Mouse (Mus musculus): ENCODE measurements around the gene Cryz.

Gene Cryz

DNA sequence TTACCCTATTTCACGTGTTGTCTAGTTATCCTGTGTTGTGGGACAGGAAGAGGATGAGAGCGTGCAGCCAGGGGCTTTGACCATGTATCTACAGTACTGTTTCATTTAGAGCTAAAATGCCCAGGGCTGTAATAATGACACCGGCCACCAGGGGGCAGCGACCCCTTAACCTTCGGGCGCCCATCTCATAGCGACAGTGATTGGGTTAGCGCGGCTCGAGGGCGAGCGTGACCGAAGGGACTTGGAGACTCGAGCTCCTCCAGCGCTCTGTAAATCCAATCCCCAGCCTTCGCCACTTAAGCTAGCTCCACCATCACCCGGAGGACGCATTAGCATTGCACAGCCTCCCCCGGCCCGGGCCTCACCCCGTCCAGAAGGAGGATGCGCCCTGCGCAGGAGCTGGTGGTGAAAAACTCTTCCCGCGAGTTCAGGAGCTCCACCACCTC, at the start of gene Cryz:
Cryz (plus strand) TSS at position 224 of the 446 bp plus-strand sequence.
- peak; percentile 65 for DNase-seq (ENCODE audit: low read depth)

DNA sequence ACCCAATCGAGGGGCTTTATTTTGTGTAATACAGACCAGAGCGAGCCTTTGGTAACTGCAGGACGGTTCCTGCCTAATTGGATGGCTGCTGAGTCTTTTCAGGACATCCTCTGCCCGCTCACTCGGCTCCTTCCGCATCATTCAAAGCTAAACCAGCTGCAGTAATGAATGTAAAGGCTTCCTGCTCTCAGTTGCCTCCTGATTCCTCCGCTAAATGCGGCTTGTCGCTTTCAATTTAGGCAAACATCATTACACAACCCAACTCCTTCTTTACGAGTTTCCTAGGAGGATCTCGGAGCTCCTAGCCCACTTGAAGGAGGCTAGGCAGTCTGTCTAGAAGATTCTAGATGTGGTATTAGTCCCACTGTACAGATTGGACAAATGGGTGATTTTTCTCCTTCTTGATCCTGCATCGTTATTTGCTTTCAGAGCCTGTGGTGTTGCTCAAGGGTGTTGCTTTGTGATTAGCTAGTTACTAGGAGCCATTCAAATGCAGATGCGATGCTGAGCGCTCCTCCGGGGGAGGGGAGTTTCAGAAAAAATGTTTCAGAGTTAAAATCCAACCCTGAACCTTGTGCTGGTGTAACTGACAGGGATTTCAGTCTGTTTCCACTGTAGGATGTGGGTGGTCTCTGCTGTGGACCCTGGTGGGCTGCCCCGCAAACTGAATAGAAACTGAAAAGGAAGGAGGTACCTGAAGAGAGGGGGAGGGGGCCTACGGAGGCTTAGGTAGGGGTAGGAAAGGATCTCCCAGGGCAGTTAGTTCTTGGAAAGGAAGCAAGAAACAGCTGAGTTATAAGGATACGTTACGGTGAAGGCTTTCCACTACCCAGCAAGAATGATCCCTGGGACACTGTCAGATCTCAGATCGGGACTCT, 48.7 kb upstream of the Cryz start:
- no peak for DNase-seq (ENCODE audit: low read depth)

DNA sequence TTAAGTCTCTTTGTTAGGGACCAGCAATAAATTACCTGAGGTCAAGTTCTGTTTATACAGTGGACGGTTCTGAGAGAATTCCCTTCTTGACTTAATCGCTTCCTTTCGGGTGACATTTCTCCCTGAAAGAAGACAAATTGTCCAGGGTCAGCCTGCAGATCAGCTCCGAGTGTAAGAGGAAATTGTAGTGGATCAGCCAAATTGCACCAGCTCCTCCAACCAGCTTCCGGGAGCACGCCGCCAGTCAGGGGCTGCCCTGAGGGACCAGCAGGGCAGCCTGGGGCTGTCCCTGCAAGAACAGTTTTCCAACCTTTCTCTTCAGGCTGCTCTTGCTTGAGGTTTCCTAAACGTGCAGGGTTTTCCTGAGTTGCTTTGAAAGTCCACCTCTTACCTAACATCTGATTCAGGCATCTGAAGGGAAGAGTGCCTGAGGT, 47.6 kb upstream of the Cryz start:
- DNase-seq (ENCODE audit: low read depth): no peak

DNA sequence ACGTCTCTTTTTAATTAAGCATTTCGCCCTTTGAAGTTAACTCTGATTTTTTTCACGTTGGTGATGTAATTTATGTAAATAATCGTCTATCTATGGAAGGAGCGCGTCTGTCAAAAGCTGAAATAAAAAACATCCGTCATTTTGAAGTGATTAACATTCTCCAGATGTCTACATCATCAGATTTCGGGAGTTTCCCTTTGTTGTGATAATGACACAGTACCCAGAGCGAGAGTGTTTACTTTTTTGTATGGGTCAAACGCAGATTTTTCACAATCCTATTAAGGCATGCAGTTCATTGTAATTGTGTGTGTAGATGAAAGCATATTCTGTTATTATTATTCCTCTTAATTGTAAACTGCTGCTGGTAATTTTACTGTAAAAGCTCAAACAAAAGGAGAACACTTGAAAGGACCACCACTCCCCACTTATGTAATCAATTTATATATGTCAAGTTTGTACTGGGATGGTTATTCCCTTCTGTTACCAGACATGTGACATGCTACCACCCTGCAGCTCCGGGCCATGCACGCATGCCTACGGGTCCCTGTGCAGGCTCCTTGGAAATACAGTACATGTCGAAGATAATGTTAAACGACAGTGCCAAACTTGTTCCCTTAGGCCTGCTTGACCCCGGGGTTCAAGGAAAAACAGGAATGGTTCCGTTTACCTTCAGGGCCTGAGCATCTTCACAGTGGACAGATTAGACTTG, 46.0 kb upstream of the Cryz start:
- DNase-seq (ENCODE audit: low read depth): no peak

DNA sequence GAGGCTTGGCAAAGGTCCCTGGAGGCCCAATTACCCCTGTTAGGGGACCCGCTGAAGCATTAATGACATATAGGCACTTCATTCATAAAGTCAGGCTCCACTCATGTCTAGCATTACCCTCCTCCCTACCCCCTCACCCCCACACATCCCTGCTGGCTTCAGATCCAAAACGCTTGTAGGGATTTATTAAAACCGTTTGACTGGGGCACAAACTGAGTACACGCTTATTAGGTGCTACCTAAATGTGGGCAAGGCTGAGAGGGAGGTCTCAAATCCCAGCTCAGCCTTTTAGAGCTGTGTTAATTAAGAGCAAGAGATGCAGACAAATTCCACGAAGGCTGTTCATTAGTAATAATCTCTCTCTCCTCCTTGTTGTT, 45.5 kb upstream of the Cryz start:
- DNase-seq (ENCODE audit: low read depth): no peak

DNA sequence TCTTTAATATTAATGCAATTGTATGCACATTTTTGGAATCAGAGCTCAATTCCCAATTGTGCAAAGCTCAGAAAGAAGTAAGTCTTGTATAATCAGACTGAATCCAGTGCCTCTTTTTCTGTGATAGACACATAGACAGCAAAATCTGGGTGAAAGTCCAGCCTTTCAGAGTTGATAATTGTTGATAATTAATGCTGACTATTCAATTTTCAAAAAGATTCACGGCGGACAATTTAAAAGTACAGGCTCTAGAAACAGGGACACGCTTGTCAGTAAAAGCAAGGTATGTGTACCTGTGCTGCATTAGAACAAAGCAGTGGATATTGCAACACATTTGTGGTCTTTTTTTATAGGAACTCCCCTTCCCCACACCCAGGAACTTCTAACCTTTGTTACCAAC, 34.3 kb upstream of the Cryz start:
- DNase-seq (ENCODE audit: low read depth): no peak

DNA sequence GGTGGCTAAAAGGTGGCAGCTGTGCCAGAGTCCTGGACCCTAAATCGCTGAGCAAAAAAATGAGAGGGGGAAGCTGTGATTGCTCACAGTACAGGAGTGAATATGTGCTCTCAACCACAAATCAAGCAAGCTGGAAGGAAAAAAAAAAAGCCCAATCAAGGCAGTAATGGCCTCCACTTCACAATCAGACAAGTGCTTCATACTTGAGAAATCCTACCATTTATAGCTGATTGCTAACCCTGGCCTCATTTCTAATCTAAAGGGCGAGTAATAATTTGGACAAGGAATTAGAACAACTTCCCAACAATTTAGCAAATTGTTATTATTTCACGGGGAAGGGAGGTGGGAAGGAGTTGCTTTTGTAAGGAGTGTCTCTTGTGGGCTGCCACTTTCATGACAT, 31.1 kb upstream of the Cryz start:
- no peak for DNase-seq (ENCODE audit: low read depth)

DNA sequence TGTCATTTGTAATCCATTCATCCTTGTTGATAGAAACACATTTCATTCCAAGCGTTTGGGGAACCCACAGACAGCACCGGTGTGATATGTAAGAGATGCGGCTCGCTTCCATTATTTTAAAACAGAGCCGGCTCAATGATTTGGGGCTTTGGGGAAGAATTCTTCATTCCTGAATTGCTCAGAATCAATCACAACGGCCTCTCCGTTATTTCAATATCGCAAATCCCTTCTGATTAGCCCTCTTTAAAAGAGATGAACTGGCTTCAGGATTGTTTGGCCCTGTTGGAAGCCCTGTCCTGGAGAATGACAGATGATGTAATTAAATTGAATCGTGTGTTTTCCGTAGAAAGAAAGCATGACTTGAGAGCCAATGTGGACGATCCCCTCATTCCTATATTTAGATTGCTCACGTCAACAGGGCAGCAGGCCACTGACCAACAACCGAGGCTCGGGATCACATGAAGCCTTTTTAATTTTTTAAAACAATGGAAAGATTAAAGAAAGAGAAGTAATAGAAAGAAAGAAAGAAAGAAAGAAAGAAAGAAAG, 26.4 kb upstream of the Cryz start:
- DNase-seq (ENCODE audit: low read depth): no peak

DNA sequence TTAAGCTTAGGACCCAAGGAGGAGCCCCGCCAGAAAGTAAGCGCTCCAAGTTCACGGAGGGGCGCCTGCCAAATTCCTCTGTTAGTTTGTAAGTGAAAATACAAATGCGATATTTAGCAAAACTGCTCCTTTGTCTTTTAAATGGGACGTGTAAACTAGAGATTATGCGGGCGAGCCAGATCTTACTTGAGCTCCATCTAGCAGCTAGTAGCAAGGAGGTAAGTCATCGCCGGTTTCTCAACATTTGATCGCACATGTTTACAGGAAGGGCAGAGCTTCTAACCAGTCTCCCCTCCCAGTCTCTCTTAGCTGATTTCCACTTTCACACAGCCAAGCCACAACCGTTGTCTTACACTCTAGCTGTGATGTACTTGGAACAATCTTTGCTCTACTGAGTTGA, 25.7 kb upstream of the Cryz start:
- DNase-seq (ENCODE audit: low read depth): no peak

DNA sequence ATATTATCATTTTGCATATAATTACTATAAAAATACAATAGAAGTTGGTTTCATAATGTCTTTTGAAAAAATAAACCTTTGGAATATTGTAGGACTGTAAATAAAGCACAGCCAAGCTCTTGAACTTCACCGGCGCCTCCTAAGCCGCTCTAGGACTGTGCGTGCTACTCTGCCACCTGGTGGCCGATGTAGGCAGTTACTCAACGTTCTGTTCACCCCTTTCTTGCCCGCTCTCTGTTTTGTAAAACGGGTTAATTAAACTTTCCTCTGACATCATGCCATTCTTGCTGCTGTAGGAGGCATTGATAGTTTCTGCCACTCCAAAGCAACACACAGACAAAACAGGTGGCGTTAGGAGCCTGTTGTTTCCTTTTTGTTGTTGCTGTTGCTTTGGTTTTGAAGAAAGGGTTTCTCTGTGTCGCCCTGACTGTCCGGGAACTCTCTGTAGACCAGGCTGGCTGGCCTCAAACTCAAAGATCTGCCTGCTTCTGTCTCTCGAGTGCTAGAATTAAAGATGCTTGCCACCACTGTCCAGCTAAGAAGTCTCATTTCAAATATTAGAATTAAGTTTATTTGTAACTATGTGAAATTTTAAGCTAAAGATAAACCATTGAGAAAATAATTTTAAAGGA, 24.1 kb upstream of the Cryz start:
- peak; percentile 43 for DNase-seq (ENCODE audit: low read depth)

DNA sequence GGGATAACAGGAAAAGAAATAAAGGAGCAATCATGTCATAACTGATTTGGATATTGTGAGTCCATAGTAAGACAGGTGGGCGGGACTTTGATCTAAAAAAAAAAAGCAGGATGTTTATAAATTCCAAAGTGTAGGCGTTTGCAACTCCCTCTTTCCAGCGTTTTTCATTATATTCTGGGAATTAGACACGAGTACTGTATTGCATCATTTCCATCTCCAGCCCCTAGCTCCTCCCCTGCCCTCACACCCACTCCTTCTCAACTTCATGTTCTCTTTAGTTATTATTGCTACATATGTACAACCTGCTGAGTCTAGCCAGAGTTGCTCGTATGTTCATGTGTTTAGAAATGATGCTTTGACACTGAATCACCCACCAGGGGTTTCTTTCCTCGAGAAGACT, 22.8 kb upstream of the Cryz start:
- DNase-seq (ENCODE audit: low read depth): no peak

DNA sequence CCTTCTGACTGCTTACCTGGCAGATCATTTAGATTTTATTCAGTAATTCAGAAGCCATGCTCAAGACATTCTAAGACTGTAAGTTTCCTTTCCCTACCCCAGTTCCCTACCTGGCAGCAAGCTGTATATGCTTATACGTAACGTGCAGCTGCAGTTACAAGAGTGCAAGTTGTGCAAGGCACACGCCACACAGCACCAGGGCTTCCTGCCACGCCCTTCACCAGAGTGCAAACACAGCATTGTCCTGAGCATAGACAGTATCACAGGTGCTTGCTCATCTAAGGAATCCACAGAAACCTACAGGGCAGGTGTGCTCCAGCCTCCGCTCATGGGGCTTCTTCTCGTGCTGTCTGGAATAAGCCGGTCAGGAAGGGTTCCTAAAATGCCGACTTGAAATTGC, 18.6 kb upstream of the Cryz start:
- DNase-seq (ENCODE audit: low read depth): no peak

DNA sequence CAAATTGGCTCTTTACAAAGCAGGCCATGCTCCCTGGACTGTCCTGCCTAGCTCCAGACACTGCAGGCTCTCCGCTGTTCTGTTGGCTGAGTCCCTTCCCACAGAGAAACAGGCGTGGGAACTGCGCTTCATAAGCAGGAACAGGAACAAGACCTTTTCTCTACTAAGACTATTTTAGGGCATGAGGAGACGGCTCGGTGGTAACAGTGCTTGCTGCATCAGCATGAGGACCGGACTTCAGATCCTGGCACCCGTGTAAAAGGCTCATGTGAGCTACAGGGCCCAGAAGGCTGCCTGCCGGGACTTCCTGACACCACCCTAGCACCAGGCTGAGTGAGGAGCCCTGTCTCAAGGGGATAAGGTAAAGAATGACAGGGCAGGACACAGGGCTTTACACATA, 12.2 kb upstream of the Cryz start:
- no peak for DNase-seq (ENCODE audit: low read depth)

DNA sequence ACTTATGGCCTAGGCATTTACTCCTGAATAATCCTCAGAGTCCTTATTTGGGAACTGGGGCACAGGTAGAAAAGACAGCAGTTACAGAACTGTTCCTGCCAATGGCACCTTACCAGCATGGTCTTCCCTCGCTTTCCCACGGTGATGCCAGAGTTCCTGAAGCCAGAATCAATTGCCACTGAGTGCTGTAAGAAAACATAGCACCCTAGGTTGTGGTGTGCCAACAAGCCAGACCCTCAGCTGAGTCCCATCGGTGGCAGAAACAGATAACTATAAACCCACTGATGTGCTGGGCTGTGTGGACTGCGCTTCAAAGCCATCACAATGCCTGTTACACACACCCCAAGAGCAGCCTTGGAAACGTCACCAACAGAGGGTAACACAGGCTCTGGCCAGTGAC, 5.5 kb upstream of the Cryz start:
- no peak for DNase-seq (ENCODE audit: low read depth)

DNA sequence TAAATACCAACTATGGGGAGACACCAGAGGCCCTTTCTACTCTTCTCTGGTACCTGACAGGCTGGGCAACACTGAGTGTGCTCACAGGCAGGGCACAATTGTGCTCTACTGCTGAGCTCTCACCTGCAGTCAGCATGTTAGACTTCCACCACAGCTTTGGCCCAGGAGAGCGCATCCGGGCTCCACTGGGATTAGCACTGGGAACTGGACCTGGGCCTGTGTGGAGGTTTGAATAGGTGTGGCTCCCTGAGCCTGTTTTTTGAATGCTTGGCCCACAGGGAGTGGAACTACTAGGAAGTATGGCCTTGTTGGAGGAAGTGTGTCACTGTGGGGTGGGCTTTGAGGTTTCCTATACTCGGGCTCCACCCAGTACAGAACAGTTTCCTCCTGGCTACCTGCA, 4.9 kb upstream of the Cryz start:
- DNase-seq (ENCODE audit: low read depth): no peak

DNA sequence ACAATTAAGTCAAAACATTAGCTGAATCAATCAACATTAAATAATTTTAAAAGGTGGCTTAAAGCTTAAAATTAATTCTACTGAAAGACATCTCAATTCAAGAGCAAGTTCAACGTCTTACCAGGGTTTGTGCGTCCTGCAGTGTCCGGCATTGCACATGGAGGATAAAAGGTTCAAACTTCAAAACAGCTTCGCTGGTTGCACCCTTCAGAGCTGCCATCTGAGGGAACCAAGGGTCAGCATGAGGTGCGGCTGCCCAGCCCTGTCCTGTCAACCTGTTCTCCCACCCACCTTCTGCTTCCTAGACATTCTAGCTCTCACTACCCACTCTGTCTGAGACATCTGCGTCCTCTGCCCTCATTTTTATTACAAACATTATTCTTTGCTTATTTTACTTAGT, 2.9 kb upstream of the Cryz start:
- DNase-seq (ENCODE audit: low read depth): no peak

DNA sequence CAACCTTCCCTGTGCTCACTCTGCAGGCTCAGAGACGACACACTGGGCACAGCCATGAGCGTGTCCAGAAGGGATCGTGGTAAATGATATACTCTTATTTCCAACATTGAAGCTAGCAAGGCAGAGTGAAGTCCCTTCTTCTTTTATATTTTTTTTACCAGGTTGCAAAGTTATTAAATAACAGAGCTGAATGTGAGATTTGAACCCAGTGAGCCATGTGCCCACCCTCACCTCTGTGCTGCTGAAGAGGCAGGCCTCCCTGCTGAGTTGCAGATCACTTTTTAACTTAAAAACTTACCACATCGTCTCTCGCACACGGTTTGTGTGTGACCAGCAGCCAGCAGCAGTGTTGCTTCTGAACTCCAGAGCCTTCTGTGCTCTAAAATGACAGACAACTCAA, 2.4 kb upstream of the Cryz start:
- DNase-seq (ENCODE audit: low read depth): no peak

DNA sequence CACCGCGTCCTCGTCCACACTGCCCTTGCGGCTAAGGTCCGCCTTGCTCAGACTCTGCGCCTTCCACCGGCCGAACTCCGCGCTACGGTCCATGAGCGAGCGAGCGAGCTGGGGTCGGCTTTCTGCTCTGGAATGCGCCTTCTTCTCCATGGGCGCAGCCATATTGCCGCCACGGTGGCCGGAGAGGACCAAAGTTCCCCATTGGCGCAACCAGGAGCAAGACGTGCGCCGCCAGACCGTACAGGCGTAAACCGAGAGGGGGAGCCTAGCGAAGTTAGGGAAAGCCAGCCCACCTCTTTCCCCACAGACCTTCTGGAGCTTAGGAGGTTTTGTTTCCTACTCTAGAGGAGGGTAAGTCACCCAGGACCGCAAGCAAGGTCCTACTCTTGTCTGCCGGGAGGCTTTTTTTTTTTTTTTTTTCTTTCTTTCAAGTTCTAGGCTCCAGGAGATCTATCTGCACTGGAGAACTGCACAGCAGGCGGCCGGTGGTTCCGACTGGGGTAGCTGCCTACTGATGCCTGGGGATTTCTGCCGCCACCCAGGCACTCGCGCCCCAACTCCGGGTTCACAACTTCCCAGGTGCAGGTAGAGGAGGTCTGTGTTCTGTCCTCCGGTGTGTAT, 533 bp downstream of the Cryz start, which contains the start of gene Tyw3:
Tyw3 (minus strand) TSS at position 171 of the 621 bp plus-strand sequence.
- peak; percentile 85 for DNase-seq (ENCODE audit: low read depth)

DNA sequence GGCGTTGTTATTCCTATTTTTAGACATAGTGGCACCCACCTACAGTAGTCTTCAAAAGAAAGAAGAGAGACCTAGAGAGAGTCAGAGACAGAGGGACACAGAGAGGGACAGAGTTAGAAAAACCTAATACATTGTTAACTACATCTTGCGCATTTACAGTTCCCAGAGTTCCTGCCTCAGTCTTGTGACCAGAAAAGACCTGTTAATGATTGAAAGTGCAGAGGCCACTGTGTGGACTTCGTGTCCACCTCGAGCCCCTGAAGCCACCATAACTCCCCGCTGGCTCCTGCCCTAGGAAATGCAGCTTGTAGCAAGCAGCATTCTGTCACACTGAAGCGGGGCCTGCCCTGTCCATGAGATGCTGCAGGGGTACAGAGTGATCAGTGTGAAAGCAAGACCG, 1.1 kb downstream of the Cryz start:
- no peak for DNase-seq (ENCODE audit: low read depth)

DNA sequence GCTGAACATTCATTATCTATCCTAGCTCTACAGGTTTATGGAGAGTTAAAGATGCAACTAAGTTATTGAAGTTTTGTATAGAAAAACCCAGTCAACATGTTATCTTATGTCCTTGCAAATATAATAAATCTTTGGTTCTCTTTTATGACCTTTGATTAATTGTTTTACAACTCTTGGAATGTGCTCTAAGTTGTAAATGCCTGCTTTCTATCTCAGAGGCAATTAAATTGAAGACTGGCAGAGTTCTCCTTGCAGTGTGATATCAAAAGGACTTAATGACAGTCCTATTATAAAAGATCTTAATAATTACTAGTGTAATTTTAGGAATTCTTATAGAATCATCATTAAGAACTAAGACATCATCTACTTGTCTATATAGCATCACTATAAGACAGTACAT, 5.6 kb downstream of the Cryz start:
- no peak for DNase-seq (ENCODE audit: low read depth)

DNA sequence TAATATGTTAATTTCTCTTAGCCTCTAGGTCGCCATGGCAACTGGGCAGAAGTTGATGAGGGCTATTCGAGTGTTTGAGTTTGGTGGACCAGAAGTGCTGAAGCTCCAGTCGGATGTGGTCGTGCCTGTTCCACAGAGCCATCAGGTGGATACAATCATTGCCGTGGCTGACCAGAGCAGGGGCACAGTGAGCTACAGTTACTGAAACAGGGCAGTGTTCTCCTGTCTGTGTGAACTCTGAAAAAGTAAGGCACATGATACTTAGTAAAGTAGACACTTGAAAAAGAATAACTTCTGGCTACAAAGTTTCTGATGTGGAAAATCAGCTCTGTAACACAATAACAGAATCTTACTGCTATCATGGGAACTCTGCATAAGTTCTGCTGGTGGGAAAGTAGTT, 8.4 kb downstream of the Cryz start:
- no peak for DNase-seq (ENCODE audit: low read depth)

DNA sequence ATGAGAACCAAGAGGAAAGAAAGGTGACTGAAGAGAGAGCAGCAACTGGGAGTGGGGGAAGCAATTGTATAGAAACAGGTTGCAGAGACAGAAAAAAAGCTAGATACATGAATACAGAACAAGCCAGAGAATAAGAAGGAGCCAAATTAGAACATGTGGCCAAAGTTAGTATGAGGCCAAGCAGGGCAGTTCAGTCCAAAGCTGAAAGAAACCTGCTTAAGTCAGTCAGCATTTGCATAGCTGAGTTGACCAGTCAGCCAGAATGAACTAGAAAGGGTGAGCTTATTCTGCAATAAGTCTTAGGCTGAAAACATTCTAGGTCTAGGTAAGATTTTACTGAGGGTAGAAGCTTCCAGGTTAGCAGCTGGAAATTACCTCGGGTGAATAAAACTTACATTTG, 11.4 kb downstream of the Cryz start:
- DNase-seq (ENCODE audit: low read depth): no peak

All from fibroblast of lung, adult 2 months (primary cell).